Mouse (Mus musculus) kidney, embryonic 14.5 days (tissue): ENCODE results near the gene Rmnd5b. TPM values are rescaled to one million over a fixed set of nuclear protein-coding genes. Genes with fewer than 3 reads are reported as not detected.

Source experiments
- ATAC-seq: fragments of 200-750 bp; cut with Nextera tagmentation; 2 replicates; pipeline ENCODE4 v1.8.0; 2017; ENCODE audit warnings: moderate number of reproducible peaks, mild to moderate bottlenecking, moderate TSS enrichment, moderate library complexity; ENCODE audit not compliant: low FRiP score, low TSS enrichment
- H3K27ac ChIP-seq: fragments of 300-500 bp; sonication (generic); 2 replicates; pipeline ENCODE4 v1.5.1; 2014; ENCODE audit warnings: low read depth, mild to moderate bottlenecking, low read length, moderate library complexity, mixed read lengths
- H3K27me3 ChIP-seq: fragments of 300-500 bp; sonication (generic); 2 replicates; pipeline ENCODE4 v1.6.1; 2014; ENCODE audit warnings: mild to moderate bottlenecking, low read length; ENCODE audit not compliant: control insufficient read depth, insufficient read depth
- H3K36me3 ChIP-seq: fragments of 300-500 bp; sonication (generic); 2 replicates; pipeline ENCODE4 v1.6.1; 2014; ENCODE audit warnings: low read length, mixed read lengths; ENCODE audit not compliant: control insufficient read depth, insufficient read depth
- H3K4me1 ChIP-seq: fragments of 300-500 bp; sonication (generic); 2 replicates; pipeline ENCODE4 v1.6.1; 2014; ENCODE audit warnings: low read length, mixed read lengths; ENCODE audit not compliant: control insufficient read depth, insufficient read depth
- H3K4me2 ChIP-seq: fragments of 300-500 bp; sonication (generic); replicated peaks from 2 replicates; pipeline ENCODE4 v1.6.1; 2014; ENCODE audit warnings: low read depth, mild to moderate bottlenecking, low read length
- H3K4me3 ChIP-seq: fragments of 300-500 bp; sonication (generic); 2 replicates; pipeline ENCODE4 v1.5.1; 2014; ENCODE audit warnings: mild to moderate bottlenecking, low read length
- H3K9ac ChIP-seq: fragments of 300-500 bp; sonication (generic); 2 replicates; pipeline ENCODE4 v1.6.1; 2014; ENCODE audit warnings: low read depth, mild to moderate bottlenecking, low read length, moderate library complexity
- H3K9me3 ChIP-seq: fragments of 300-500 bp; sonication (generic); 2 replicates; pipeline ENCODE4 v1.6.1; 2016; ENCODE audit warnings: low read length; ENCODE audit not compliant: control insufficient read depth
- WGBS: fragments of 180-500 bp; shearing (Covaris S2); extraction: QIAGEN DNeasy Blood & Tissue Kit; methylation state at CpG from one replicate; pipeline ENCODE4 v1.1.7; 2014; 5-methylcytosine and 5-hydroxymethylcytosine counted together
- polyA plus RNA-seq: library from polyadenylated mRNA; unstranded; fragments of >200 nt; fragmentation: Nextera tagmentation; extraction: Ambion mirVana; gene quantifications from 2 replicates; pipeline ENCODE4 v1.2.1, GENCODE M21; 2014

Gene Rmnd5b
- polyA plus RNA-seq, 1 experiment from 2014 or later = 48.7 TPM

- peaks cover 8% of the 10 kb centered on the region; the same call in 1 of the 2 replicates for H3K4me1 ChIP-seq
- no peak overlapping the region for H3K27ac ChIP-seq
- no peak overlapping the region for H3K4me3 ChIP-seq
- no peak overlapping the region for H3K4me2 ChIP-seq
- peaks cover 47% of the 10 kb centered on the region for H3K36me3 ChIP-seq
- 95% methylated on average over 13 of the region's 13 CpGs for WGBS
- ATAC-seq = no peak
- no peaks in the 10 kb centered on the region for H3K9me3 ChIP-seq
- H3K9ac ChIP-seq = no peak overlapping the region
- no peaks in the 10 kb centered on the region for H3K27me3 ChIP-seq
Observed at GRCm38 (mm10) chr11:51586411-51586810, 49.3 kb downstream of the Rmnd5b start.

GRCm38 (mm10) chr11:51585608-51586252 lies 50.0 kb downstream of the Rmnd5b start:
- peaks cover 41% of the 10 kb centered on the region for H3K36me3 ChIP-seq
- WGBS = 53% methylated on average over 8 of the region's 8 CpGs

GRCm38 (mm10) chr11:51584431-51585248 lies 51.1 kb downstream of the Rmnd5b start, which contains the start of gene Phykpl:
Gene Phykpl (plus strand): TSS chr11:51584757.
- Histone ChIP-seq H3K9ac (peak within 1 kb of the TSS; percentile 81), H3K36me3 (peaks cover 33% of the 10 kb centered on the region), H3K9me3 (no peaks in the 10 kb centered on the region), H3K4me1 (peaks cover 8% of the 10 kb centered on the region; the same call in 1 of the 2 replicates), H3K4me3 (peak within 1 kb of the TSS; percentile 79), H3K27ac (peak within 1 kb of the TSS; percentile 90), H3K27me3 (no peaks in the 10 kb centered on the region), H3K4me2 (peak within 1 kb of the TSS; percentile 84)
- WGBS = under 1% methylated on average over 58 of the region's 59 CpGs
- peak; percentile 95 for ATAC-seq

More at GRCm38 (mm10) chr11:51585608-51586252, 50.0 kb downstream of the Rmnd5b start:
- H3K9ac ChIP-seq = peak overlapping the region; percentile 81
- peak overlapping the region; percentile 84 for H3K4me2 ChIP-seq
- no peaks in the 10 kb centered on the region for H3K9me3 ChIP-seq
- peak overlapping the region; percentile 79 for H3K4me3 ChIP-seq
- no peaks in the 10 kb centered on the region for H3K27me3 ChIP-seq
- H3K27ac ChIP-seq = peak overlapping the region; percentile 90
- H3K4me1 ChIP-seq = peaks cover 8% of the 10 kb centered on the region; the same call in 1 of the 2 replicates
- ATAC-seq = no peak

GRCm38 (mm10) chr11:51584057-51584430 lies 51.7 kb downstream of the Rmnd5b start:
- Histone ChIP-seq H3K27ac (peak overlapping the region; percentile 90), H3K9ac (peak overlapping the region; percentile 81), H3K36me3 (peaks cover 27% of the 10 kb centered on the region), H3K27me3 (no peaks in the 10 kb centered on the region), H3K4me1 (peaks cover 8% of the 10 kb centered on the region; the same call in 1 of the 2 replicates), H3K4me2 (peak overlapping the region; percentile 84), H3K9me3 (no peaks in the 10 kb centered on the region), H3K4me3 (peak overlapping the region; percentile 79)
- 14% methylated on average over 9 of the region's 9 CpGs for WGBS
- peak; percentile 5 for ATAC-seq

GRCm38 (mm10) chr11:51582713-51583112 lies 53.0 kb downstream of the Rmnd5b start:
- Histone ChIP-seq H3K36me3 (peaks cover 15% of the 10 kb centered on the region), H3K4me1 (peaks cover 8% of the 10 kb centered on the region; the same call in 1 of the 2 replicates), H3K9me3 (no peaks in the 10 kb centered on the region), H3K27me3 (no peaks in the 10 kb centered on the region), H3K27ac (no peak overlapping the region), H3K4me2 (no peak overlapping the region), H3K9ac (no peak overlapping the region), H3K4me3 (no peak overlapping the region)
- no peak for ATAC-seq
- WGBS = 23% methylated on average over 8 of the region's 8 CpGs

GRCm38 (mm10) chr11:51579024-51579423 lies 56.7 kb downstream of the Rmnd5b start:
- Histone ChIP-seq H3K9me3 (no peaks in the 10 kb centered on the region), H3K36me3 (no peaks in the 10 kb centered on the region), H3K9ac (no peak overlapping the region), H3K4me1 (peaks cover 7% of the 10 kb centered on the region; the same call in 1 of the 2 replicates), H3K27ac (no peak overlapping the region), H3K4me2 (no peak overlapping the region), H3K4me3 (no peak overlapping the region), H3K27me3 (no peaks in the 10 kb centered on the region)
- WGBS = 80% methylated on average over 4 of the region's 4 CpGs
- ATAC-seq = no peak

GRCm38 (mm10) chr11:51577587-51577986 lies 58.1 kb downstream of the Rmnd5b start:
- no peaks in the 10 kb centered on the region for H3K4me1 ChIP-seq
- H3K27me3 ChIP-seq = no peaks in the 10 kb centered on the region
- no peak for ATAC-seq
- H3K27ac ChIP-seq = no peak overlapping the region
- no peaks in the 10 kb centered on the region for H3K36me3 ChIP-seq
- H3K4me2 ChIP-seq = no peak overlapping the region
- H3K9me3 ChIP-seq = no peaks in the 10 kb centered on the region
- H3K9ac ChIP-seq = no peak overlapping the region
- no peak overlapping the region for H3K4me3 ChIP-seq
- WGBS = 72% methylated on average over 7 of the region's 7 CpGs

GRCm38 (mm10) chr11:51576454-51576853 lies 59.2 kb downstream of the Rmnd5b start:
- 0 out of 2 replicates have a peak, but pooled peaks cover 3% of the 10 kb centered on the region for H3K4me1 ChIP-seq
- H3K36me3 ChIP-seq = no peaks in the 10 kb centered on the region
- WGBS = 86% methylated on average over 4 of the region's 4 CpGs

More at GRCm38 (mm10) chr11:51576454-51576853, 59.2 kb downstream of the Rmnd5b start:
- no peaks in the 10 kb centered on the region for H3K9me3 ChIP-seq
- no peak overlapping the region for H3K9ac ChIP-seq
- no peak overlapping the region for H3K27ac ChIP-seq
- no peaks in the 10 kb centered on the region for H3K27me3 ChIP-seq
- no peak overlapping the region for H3K4me3 ChIP-seq
- no peak overlapping the region for H3K4me2 ChIP-seq
- ATAC-seq = no peak
